In genomic region chr10:100522330-100522729, GRCm38 (mm10) we compare ENCODE assay signal across 22 mouse cellular contexts.
"Had no signal": no experiment of that assay in that cellular context is flagged by ENCODE, and none has a peak within 500 bp of the region (broad histone marks: within the 10 kb centered on the region; RNA-seq: fewer than 3 reads in every experiment).

No protein-coding gene starts in this region.

- H3K4me2 ChIP-seq: heart, embryonic 12.5 days; hindbrain, embryonic 12.5 days; hindbrain, embryonic 14.5 days; limb, embryonic 12.5 days had no signal

- DNase-seq: gastrocnemius, adult 2 months; gastrocnemius, postnatal 10 days; gastrocnemius, postnatal 25 days; heart, adult 18-20 months; heart, postnatal 10 days; heart, postnatal 4 days; kidney, postnatal 4 days; liver; liver, postnatal 0 days had no signal

- H3K4me3 ChIP-seq: gastrocnemius, adult 2 months; heart, embryonic 10.5 days; heart, embryonic 12.5 days; hindbrain, embryonic 10.5 days; hindbrain, embryonic 12.5 days; layer of hippocampus, adult 2 months; left cerebral cortex, adult 2 months; limb, embryonic 10.5 days; limb, embryonic 12.5 days had no signal

- H3K27me3 ChIP-seq: heart, embryonic 12.5 days; hindbrain, embryonic 12.5 days; limb, embryonic 12.5 days had no signal

- H3K9me3 ChIP-seq: heart, embryonic 10.5 days; hindbrain, embryonic 10.5 days; hindbrain, embryonic 12.5 days; limb, embryonic 10.5 days had no signal

- H3K27ac ChIP-seq: gastrocnemius, adult 2 months; heart, embryonic 10.5 days; hindbrain, embryonic 10.5 days; hindbrain, embryonic 12.5 days; hindbrain, embryonic 14.5 days; layer of hippocampus, adult 2 months; left cerebral cortex, adult 2 months; limb, embryonic 10.5 days; limb, embryonic 12.5 days; liver, embryonic 14.5 days had no signal

- ATAC-seq: hindbrain, embryonic 16.5 days; inflammation-experienced regulatory T-cells, adult 6 months; intestine, postnatal 0 days; liver, postnatal 0 days had no signal

- H3K9ac ChIP-seq: heart, embryonic 12.5 days; hindbrain, embryonic 12.5 days; hindbrain, embryonic 14.5 days; limb, embryonic 12.5 days; liver, embryonic 14.5 days; liver, postnatal 0 days had no signal

- H3K4me1 ChIP-seq: heart, embryonic 10.5 days; heart, embryonic 12.5 days; hindbrain, embryonic 10.5 days; hindbrain, embryonic 12.5 days; limb, embryonic 10.5 days; limb, embryonic 12.5 days had no signal
